Mouse (Mus musculus): ENCODE measurements around the gene Siah2.

DNA sequence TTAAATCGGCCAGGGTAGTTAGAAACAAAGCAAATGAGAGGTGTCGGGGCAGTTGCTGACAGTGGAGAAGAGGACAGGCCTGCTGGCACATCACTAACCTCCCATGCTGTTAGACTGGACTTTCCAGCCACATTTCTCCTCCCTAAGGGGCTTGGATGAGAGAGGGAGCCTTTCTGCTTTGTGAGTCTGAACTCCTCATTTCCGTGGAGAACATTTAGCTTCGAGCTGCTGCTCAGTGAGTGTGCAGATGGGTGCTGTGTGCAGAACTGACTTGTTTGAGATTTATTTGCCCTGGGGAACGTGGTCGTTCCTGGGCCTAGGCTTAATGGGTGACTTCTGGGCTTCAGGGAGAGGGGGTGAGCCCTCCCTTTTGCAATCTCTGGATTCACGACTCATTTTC is 3.3 kb upstream of the Siah2 start:
- TF ChIP-seq ZC3H11A (IDR thresholded peaks at IDR 0.05; ENCODE audit: borderline replicate concordance, low read depth, low read length) (no peak), ZNF384 (IDR thresholded peaks at IDR 0.05; ENCODE audit: low read depth, low read length) (no peak), HCFC1 (IDR thresholded peaks at IDR 0.05; ENCODE audit: borderline replicate concordance, insufficient read depth, low read length) (no peak)

All from ES-E14 (cell line).